Mouse (Mus musculus): ENCODE measurements around the gene Atp2b2. TPM values are rescaled to one million over a fixed set of nuclear protein-coding genes. Genes with fewer than 3 reads are reported as not detected.
"Not testable (repeated sequence)": the region's sequence is repeated elsewhere in the genome, so short reads cannot be mapped to it uniquely, and the experiment has no call there.

Atp2b2 gene
- polyA plus RNA-seq, 1 experiment from 2014 or later = 1.2 TPM

DNA sequence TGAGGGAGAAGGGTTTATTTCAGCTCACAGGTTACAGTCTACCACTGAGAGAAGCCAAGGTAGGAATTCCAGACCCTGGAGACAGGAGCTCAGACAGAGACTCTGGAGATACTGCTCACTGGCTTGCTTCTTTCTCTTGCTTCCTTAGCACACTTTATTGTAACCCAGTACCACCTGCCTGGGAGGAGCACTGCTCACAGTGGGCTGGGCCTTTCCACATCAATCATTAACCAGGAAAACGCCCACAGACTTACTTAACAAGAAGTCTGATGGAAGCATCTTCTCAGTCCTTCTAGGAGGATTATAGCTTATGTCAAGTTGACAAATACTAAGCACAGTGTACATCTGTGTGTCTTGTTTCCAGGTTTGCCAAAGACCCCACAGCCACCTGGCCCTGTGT is 327.6 kb downstream of the Atp2b2 start:
- Histone ChIP-seq H3K27ac (no peak overlapping the region), H3K27me3 (replicated peaks) (no peaks in the 10 kb centered on the region), H3K9ac (no peak overlapping the region), H3K36me3 (peaks cover 44% of the 10 kb centered on the region), H3K4me3 (replicated peaks) (no peak overlapping the region), H3K9me3 (no peaks in the 10 kb centered on the region), H3K4me1 (no peaks in the 10 kb centered on the region), H3K4me2 (no peak overlapping the region)
- ATAC-seq (ENCODE audit: insufficient read depth, low FRiP score, low read depth) = no peak
- WGBS = 43% methylated on average over 1 of the region's 1 CpGs

DNA sequence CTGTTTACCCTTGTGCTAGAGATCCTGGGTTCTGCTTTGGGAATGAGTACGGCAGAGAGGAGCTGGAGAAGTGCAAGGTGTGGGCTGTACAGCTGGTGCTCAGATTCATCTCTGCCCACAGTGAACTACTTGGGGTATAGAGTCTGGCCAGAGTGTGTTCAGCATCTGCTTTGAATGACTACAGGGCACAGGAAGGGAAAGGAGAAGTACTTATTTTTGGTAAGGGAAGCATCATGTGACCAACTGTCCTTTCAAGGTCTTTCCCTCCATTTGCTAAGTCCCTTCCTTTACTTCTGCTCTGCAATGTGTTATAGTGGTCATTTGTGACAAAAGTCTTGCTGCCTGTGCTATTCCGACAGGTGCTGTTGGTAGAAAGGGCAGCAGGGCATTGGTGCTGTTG is 328.1 kb downstream of the Atp2b2 start:
- Histone ChIP-seq H3K4me3 (replicated peaks) (no peak overlapping the region), H3K4me1 (no peaks in the 10 kb centered on the region), H3K4me2 (no peak overlapping the region), H3K27ac (no peak overlapping the region), H3K27me3 (replicated peaks) (no peaks in the 10 kb centered on the region), H3K36me3 (peaks cover 44% of the 10 kb centered on the region), H3K9me3 (no peaks in the 10 kb centered on the region), H3K9ac (no peak overlapping the region)
- ATAC-seq (ENCODE audit: insufficient read depth, low FRiP score, low read depth) = no peak
- WGBS = 85% methylated on average over 2 of the region's 2 CpGs

DNA sequence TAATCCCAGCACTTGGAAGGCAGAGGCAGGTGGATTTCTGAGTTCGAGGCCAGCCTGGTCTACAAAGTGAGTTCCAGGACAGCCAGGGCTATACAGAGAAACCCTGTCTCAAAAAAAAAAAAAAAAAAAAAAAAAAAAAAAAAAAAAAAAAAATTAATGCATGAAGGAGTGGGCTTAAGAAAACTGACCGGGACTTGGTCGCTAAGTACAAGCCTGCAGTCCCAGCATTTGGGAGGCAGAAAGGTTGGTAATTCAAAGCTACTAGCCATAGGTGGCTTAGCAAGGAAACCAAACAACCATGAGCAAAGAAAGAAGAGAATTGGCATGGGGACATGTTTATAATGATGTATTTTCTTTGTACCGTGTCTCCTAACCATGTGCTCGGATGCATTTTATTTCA is 329.0 kb downstream of the Atp2b2 start:
- 87% methylated on average over 5 of the region's 5 CpGs for WGBS
- not testable (repeated sequence) for ATAC-seq (ENCODE audit: insufficient read depth, low FRiP score, low read depth); H3K9ac ChIP-seq; H3K27ac ChIP-seq; H3K4me3 ChIP-seq (replicated peaks); H3K9me3 ChIP-seq; H3K4me1 ChIP-seq; H3K4me2 ChIP-seq; H3K27me3 ChIP-seq (replicated peaks)
- H3K36me3 ChIP-seq = peaks cover 51% of the 10 kb centered on the region

DNA sequence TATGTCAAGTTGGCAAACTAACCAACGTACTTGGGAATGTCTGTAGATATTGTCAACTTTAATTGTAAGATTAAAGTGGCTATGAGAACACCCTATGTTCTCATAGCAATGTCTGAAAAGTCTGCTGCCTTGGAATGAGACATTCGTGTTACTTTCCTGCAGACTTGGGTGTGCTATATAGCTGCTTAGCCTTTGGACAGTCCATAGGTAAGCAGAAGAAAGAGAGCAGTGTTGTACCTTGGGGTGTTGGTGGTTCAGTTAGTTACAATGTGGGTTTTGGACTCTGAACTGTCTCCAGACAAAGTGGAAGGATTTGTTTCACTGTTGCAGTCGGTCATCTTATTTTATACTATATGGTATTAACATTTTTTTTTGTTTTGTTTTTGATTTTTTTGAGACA is 329.7 kb downstream of the Atp2b2 start:
- no peak overlapping the region for H3K4me3 ChIP-seq (replicated peaks)
- H3K9me3 ChIP-seq = no peaks in the 10 kb centered on the region
- H3K9ac ChIP-seq = no peak overlapping the region
- H3K27ac ChIP-seq = no peak overlapping the region
- no peaks in the 10 kb centered on the region for H3K27me3 ChIP-seq (replicated peaks)
- peaks cover 58% of the 10 kb centered on the region for H3K36me3 ChIP-seq
- no peak overlapping the region for H3K4me2 ChIP-seq
- H3K4me1 ChIP-seq = no peaks in the 10 kb centered on the region
- 90% methylated on average over 3 of the region's 3 CpGs for WGBS
- no peak for ATAC-seq (ENCODE audit: insufficient read depth, low FRiP score, low read depth)

DNA sequence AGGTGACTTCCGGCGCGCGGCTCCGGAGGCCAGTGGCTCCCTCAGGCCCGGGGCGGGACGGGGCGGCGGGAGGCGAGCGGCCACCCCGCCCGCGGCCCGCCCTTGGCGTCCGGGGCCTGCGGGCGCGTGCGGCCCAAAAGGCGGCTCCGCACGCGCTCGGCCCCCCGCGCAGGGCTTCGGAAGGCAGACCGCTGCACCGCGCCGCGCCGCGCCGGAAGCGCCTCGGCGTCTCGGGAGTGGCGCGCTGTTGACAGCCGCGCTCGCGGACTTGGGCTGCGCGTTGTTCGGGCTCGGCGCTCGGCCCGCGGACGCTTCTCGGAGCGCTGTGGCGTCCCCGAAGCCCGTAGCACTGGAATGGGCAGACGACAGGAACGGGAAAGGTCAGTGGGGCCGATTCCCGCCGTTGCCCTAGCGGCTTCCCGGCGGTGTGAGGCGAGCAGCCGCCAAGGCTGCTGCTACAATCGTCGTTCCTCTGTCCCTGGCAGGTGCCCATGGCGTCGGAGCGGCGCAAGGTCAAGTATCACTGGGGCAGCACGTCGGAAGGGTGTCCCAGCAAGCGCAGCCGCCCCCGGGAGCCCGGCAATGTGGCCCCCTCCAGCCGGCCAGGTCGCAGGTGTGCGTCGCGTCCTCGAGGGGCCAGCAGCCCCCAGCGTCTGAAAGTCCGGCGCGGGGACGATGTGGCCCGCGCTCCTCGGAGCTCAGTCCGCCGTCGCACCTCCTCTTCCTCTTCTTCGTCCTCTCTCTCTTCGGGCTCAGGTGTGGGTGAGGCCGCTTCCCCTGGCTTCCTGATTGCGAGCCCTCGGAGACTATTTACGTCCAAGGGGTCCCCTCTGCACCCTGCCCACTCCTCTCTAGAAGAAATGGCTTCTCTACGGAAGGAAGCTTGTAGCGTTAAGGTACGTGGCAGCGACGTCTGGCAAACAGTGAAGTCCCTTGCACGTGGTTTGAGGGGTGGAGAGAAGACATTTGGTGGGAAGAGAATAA is 344.9 kb downstream of the Atp2b2 start:
- H3K27ac ChIP-seq = peak overlapping the region; percentile 96
- H3K4me1 ChIP-seq = peaks cover 25% of the 10 kb centered on the region
- peak overlapping the region; percentile 95 for H3K4me2 ChIP-seq
- peak overlapping the region; percentile 93 for H3K4me3 ChIP-seq (replicated peaks)
- no peak for ATAC-seq (ENCODE audit: insufficient read depth, low FRiP score, low read depth)
- WGBS = under 1% methylated on average over 99 of the region's 113 CpGs
- H3K9ac ChIP-seq = peak overlapping the region; percentile 71
- peaks cover 6% of the 10 kb centered on the region; the same call in 1 of the 2 replicates for H3K36me3 ChIP-seq
- no peaks in the 10 kb centered on the region for H3K27me3 ChIP-seq (replicated peaks)
- H3K9me3 ChIP-seq = no peaks in the 10 kb centered on the region

DNA sequence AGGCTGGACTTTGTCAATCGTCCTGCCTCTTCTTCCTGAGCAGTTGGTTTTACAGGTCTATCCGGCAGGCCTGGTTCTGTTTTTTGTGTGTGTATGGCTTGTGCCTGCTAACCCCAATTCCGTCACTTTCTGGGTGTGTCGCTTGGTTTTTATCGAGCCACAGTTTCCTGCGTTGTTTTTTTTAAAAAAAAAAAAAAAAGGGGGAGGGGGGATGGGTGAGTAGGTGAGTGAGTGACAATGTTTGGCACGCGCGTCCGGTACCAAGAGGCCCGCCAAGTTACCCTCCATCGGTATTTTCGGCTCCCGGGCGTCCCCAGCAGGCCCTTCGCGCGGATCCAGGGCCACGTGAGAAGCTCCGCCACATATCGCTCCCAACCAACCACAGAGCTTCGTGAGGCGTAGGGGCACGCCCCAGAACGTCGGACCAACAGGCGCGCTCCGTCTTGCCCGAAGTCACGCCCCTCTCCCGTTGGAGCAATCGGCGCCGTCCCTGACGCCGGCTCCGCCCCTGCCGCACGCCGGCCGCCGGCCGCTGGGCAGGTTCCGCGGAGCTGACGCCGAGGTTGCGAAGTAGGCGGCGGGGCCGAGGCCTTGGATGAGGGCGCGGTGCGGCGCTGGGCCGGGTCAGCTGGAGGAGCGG is 345.7 kb downstream of the Atp2b2 start, which contains the start of gene Tatdn2:
Tatdn2 (plus strand) TSS at position 469 of the 640 bp plus-strand sequence.
- peak within 1 kb of the TSS; percentile 95 for H3K4me2 ChIP-seq
- H3K36me3 ChIP-seq = no peaks in the 10 kb centered on the region
- no peaks in the 10 kb centered on the region for H3K9me3 ChIP-seq
- H3K4me3 ChIP-seq (replicated peaks) = peak within 1 kb of the TSS; percentile 93
- under 1% methylated on average over 58 of the region's 58 CpGs for WGBS
- peaks cover 25% of the 10 kb centered on the region for H3K4me1 ChIP-seq
- H3K27ac ChIP-seq = peak within 1 kb of the TSS; percentile 96
- H3K27me3 ChIP-seq (replicated peaks) = no peaks in the 10 kb centered on the region
- peak within 1 kb of the TSS; percentile 71 for H3K9ac ChIP-seq
- ATAC-seq (ENCODE audit: insufficient read depth, low FRiP score, low read depth) = peak; percentile 98

DNA sequence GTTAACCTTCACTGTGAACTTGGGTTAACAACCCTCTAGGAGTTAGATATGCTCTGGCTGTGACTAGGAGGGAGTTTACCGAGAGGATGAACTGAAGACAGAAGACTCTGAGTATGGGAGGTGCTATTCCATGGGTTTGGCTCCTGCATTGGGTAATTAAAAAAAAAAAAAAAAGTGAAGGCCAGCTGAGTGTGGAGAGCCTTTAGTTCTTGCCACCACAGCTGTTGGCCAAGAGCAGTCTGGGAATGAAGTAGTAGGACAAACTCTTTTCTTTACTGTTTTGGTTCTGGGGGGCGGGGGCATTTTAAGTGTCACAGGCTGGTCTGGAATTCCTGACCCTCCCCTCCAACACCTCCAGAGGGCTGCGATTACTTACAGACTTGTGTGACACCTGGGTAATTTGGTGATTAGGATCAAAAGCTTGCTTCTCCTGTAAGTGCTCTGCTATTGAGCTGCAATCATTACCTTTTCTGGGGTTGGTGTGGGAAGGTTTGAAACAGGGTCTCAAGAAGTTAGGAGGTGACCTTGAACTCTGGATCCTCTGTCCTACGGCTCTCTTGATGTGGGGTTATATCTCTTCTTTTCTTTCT is 346.6 kb downstream of the Atp2b2 start:
- no peak for ATAC-seq (ENCODE audit: insufficient read depth, low FRiP score, low read depth)
- peak overlapping the region; percentile 93 for H3K4me3 ChIP-seq (replicated peaks)
- no peak overlapping the region for H3K9ac ChIP-seq

DNA sequence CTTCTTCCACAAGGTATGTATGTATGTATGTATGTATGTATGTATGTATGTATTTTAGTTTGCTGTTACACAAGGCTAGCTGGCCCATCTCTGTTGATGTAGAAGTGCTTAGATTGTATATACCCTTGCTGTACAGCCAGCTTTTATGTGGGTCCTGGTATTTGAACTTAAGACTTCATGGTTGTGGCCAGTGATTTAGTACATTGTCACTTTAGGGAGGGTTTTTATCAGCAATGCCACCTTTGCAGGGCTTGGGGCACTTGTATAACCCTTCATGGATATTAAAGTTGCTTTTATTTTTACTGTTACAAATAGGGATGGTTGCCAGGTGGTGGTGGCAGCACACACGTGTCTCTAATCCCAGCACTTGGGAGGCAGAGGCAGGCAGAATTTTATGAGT is 347.2 kb downstream of the Atp2b2 start:
- Histone ChIP-seq H3K4me2 (no peak overlapping the region), H3K9ac (no peak overlapping the region), H3K27ac (no peak overlapping the region), H3K36me3 (no peaks in the 10 kb centered on the region), H3K4me3 (replicated peaks) (no peak overlapping the region), H3K4me1 (peaks cover 33% of the 10 kb centered on the region), H3K27me3 (replicated peaks) (no peaks in the 10 kb centered on the region), H3K9me3 (no peaks in the 10 kb centered on the region)
- no peak for ATAC-seq (ENCODE audit: insufficient read depth, low FRiP score, low read depth)
- WGBS = 70% methylated on average over 1 of the region's 1 CpGs

More for the DNA sequence above, 346.6 kb downstream of the Atp2b2 start:
- no peaks in the 10 kb centered on the region for H3K9me3 ChIP-seq
- no peaks in the 10 kb centered on the region for H3K27me3 ChIP-seq (replicated peaks)
- peak overlapping the region; percentile 55 for H3K4me2 ChIP-seq
- whole genome bisulfite sequencing = 46% methylated on average over 4 of the region's 4 CpGs
- no peaks in the 10 kb centered on the region for H3K36me3 ChIP-seq
- peak overlapping the region; percentile 85 for H3K27ac ChIP-seq
- peaks cover 28% of the 10 kb centered on the region for H3K4me1 ChIP-seq

Small RNA genes lying within 50 kb of the gene (microRNA-seq; reads per million reads assigned to microRNA genes)
- 0.77 reads per million for gene Mir7042

Other genes starting within 250 kb of the Atp2b2 start
- gene Slc6a11, start 88.6 kb upstream of the Atp2b2 start, polyA plus RNA-seq (2015; fragmentation: Nextera tagmentation; extraction: Ambion mirVana) = 0.70 and 0.87 TPM in 2 replicates
- 0.13 and 0.32 TPM in 2 replicates for gene Slc6a1, start 240.0 kb upstream of the Atp2b2 start, polyA plus RNA-seq (2015; fragmentation: Nextera tagmentation; extraction: Ambion mirVana)